Mouse (Mus musculus) heart, embryonic 11.5 days (tissue): ENCODE data around the gene Il10ra. TPM values are rescaled to one million over a fixed set of nuclear protein-coding genes. Genes with fewer than 3 reads are reported as not detected.

Source experiments
- ATAC-seq: fragments of 200-750 bp; cut with Nextera tagmentation; replicated peaks from 2 replicates; pipeline ENCODE4 v1.8.0; 2017; ENCODE audit warnings: moderate library complexity; ENCODE audit not compliant: insufficient number of reproducible peaks, low FRiP score, low TSS enrichment
- H3K27ac ChIP-seq: fragments of 300-500 bp; sonication (generic); 2 replicates; pipeline ENCODE4 v1.5.1; 2014; ENCODE audit warnings: mild to moderate bottlenecking, low read depth, low read length
- H3K27me3 ChIP-seq: fragments of 300-500 bp; sonication (generic); 2 replicates; pipeline ENCODE4 v1.6.1; 2014; ENCODE audit warnings: mild to moderate bottlenecking, low read length, mixed read lengths; ENCODE audit not compliant: control insufficient read depth, insufficient read depth
- H3K36me3 ChIP-seq: fragments of 300-500 bp; sonication (generic); 2 replicates; pipeline ENCODE4 v1.6.1; 2014; ENCODE audit warnings: mild to moderate bottlenecking, low read length, moderate library complexity, mixed read lengths; ENCODE audit not compliant: control insufficient read depth, insufficient read depth
- H3K4me1 ChIP-seq: fragments of 300-500 bp; sonication (generic); 2 replicates; pipeline ENCODE4 v1.6.1; 2014; ENCODE audit warnings: low read length; ENCODE audit not compliant: control insufficient read depth, insufficient read depth
- H3K4me2 ChIP-seq: fragments of 300-500 bp; sonication (generic); 2 replicates; pipeline ENCODE4 v1.6.1; 2014; ENCODE audit warnings: mild to moderate bottlenecking, moderate library complexity
- H3K4me3 ChIP-seq: fragments of 300-500 bp; sonication (generic); 2 replicates; pipeline ENCODE4 v1.5.1; 2014; ENCODE audit warnings: low read depth, low read length
- H3K9ac ChIP-seq: fragments of 300-500 bp; sonication (generic); 2 replicates; pipeline ENCODE4 v1.6.1; 2014; ENCODE audit warnings: mild to moderate bottlenecking, low read depth, low read length, moderate library complexity
- H3K9me3 ChIP-seq: fragments of 300-500 bp; sonication (generic); replicated peaks from 2 replicates; pipeline ENCODE4 v1.6.1; 2016; ENCODE audit warnings: low read length; ENCODE audit not compliant: control insufficient read depth
- WGBS: fragments of 180-500 bp; shearing (Covaris S2); extraction: QIAGEN DNeasy Blood & Tissue Kit; methylation state at CpG from one replicate; pipeline ENCODE4 v1.1.7; 2014; ENCODE audit not compliant: insufficient replicate concordance; 5-methylcytosine and 5-hydroxymethylcytosine counted together
- polyA plus RNA-seq: library from polyadenylated mRNA; unstranded; fragments of >200 nt; fragmentation: Nextera tagmentation; extraction: Ambion mirVana; gene quantifications from 2 replicates; pipeline ENCODE4 v1.2.1, GENCODE M21; 2014

Il10ra gene
- 0.37 and 0.69 TPM in 2 replicates for polyA plus RNA-seq

- Histone ChIP-seq H3K4me3 (peak within 1 kb of the TSS; percentile 37), H3K36me3 (no peaks in the 10 kb centered on the region), H3K9me3 (no peaks in the 10 kb centered on the region), H3K4me1 (peaks cover 5% of the 10 kb centered on the region; the same call in 1 of the 2 replicates), H3K4me2 (peak within 1 kb of the TSS; percentile 68), H3K9ac (peak within 1 kb of the TSS; percentile 43; the same call in 1 of the 2 replicates), H3K27me3 (peaks cover 34% of the 10 kb centered on the region), H3K27ac (no peak within 1 kb of the TSS)
- ATAC-seq: no peak
- 9% methylated on average over 36 of the region's 36 CpGs for WGBS
Measured at GRCm38 (mm10) chr9:45268597-45269325, at the start of gene Il10ra. Gene Il10ra, minus strand, starts transcription at chr9:45269149.

GRCm38 (mm10) chr9:45317635-45318034, 48.7 kb upstream of the Il10ra start:
- WGBS: 76% methylated on average over 3 of the region's 3 CpGs
- Histone ChIP-seq H3K9me3 (no peaks in the 10 kb centered on the region), H3K4me2 (no peak overlapping the region), H3K36me3 (no peaks in the 10 kb centered on the region), H3K4me1 (no peaks in the 10 kb centered on the region), H3K27me3 (peaks cover 30% of the 10 kb centered on the region), H3K27ac (no peak overlapping the region), H3K4me3 (no peak overlapping the region), H3K9ac (no peak overlapping the region)
- ATAC-seq: no peak

GRCm38 (mm10) chr9:45313913-45314312, 45.0 kb upstream of the Il10ra start:
- ATAC-seq: no peak
- WGBS: 74% methylated on average over 3 of the region's 3 CpGs
- Histone ChIP-seq H3K36me3 (no peaks in the 10 kb centered on the region), H3K9ac (no peak overlapping the region), H3K4me2 (no peak overlapping the region), H3K27ac (no peak overlapping the region), H3K4me1 (no peaks in the 10 kb centered on the region), H3K4me3 (no peak overlapping the region), H3K9me3 (no peaks in the 10 kb centered on the region), H3K27me3 (peaks cover 19% of the 10 kb centered on the region)

- Histone ChIP-seq H3K4me2 (no peak overlapping the region), H3K27me3 (peaks cover 7% of the 10 kb centered on the region), H3K9me3 (no peaks in the 10 kb centered on the region), H3K9ac (no peak overlapping the region), H3K4me3 (no peak overlapping the region), H3K36me3 (no peaks in the 10 kb centered on the region), H3K4me1 (no peaks in the 10 kb centered on the region), H3K27ac (no peak overlapping the region)
- no peak for ATAC-seq
- WGBS: 80% methylated on average over 6 of the region's 6 CpGs
Measured at GRCm38 (mm10) chr9:45311858-45312257, 42.9 kb upstream of the Il10ra start.

GRCm38 (mm10) chr9:45308521-45308920, 39.6 kb upstream of the Il10ra start:
- Histone ChIP-seq H3K4me3 (no peak overlapping the region), H3K9me3 (no peaks in the 10 kb centered on the region), H3K9ac (no peak overlapping the region), H3K4me1 (no peaks in the 10 kb centered on the region), H3K27me3 (no peaks in the 10 kb centered on the region; the same call in 1 of the 2 replicates), H3K4me2 (no peak overlapping the region), H3K27ac (no peak overlapping the region), H3K36me3 (no peaks in the 10 kb centered on the region)
- WGBS: 83% methylated on average over 5 of the region's 5 CpGs
- no peak for ATAC-seq

GRCm38 (mm10) chr9:45306746-45307410, 37.9 kb upstream of the Il10ra start:
- Histone ChIP-seq H3K9me3 (no peaks in the 10 kb centered on the region), H3K4me2 (no peak overlapping the region), H3K27me3 (no peaks in the 10 kb centered on the region), H3K4me3 (no peak overlapping the region), H3K4me1 (no peaks in the 10 kb centered on the region), H3K9ac (no peak overlapping the region), H3K36me3 (no peaks in the 10 kb centered on the region), H3K27ac (no peak overlapping the region)
- WGBS: 79% methylated on average over 12 of the region's 12 CpGs
- no peak for ATAC-seq

- H3K27ac ChIP-seq: no peak overlapping the region
- H3K27me3 ChIP-seq: no peaks in the 10 kb centered on the region
- no peak overlapping the region for H3K4me2 ChIP-seq
- H3K9ac ChIP-seq: no peak overlapping the region
- H3K9me3 ChIP-seq: no peaks in the 10 kb centered on the region
- 76% methylated on average over 8 of the region's 8 CpGs for WGBS
- H3K4me3 ChIP-seq: no peak overlapping the region
- H3K4me1 ChIP-seq: no peaks in the 10 kb centered on the region
- no peak for ATAC-seq
- H3K36me3 ChIP-seq: no peaks in the 10 kb centered on the region
Measured at GRCm38 (mm10) chr9:45301771-45302170, 32.8 kb upstream of the Il10ra start.

- no peaks in the 10 kb centered on the region for H3K4me1 ChIP-seq
- no peaks in the 10 kb centered on the region for H3K36me3 ChIP-seq
- peak overlapping the region; percentile 22; the same call in 1 of the 2 replicates for H3K4me3 ChIP-seq
- no peaks in the 10 kb centered on the region for H3K27me3 ChIP-seq
- peak overlapping the region; percentile 4; the same call in 1 of the 2 replicates for H3K9ac ChIP-seq
- no peaks in the 10 kb centered on the region for H3K9me3 ChIP-seq
- peak; percentile 79 for ATAC-seq
- H3K27ac ChIP-seq: no peak overlapping the region
- H3K4me2 ChIP-seq: peak overlapping the region; percentile 55
- 13% methylated on average over 20 of the region's 20 CpGs for WGBS
Measured at GRCm38 (mm10) chr9:45300422-45301104, 31.6 kb upstream of the Il10ra start.
